Mouse (Mus musculus) brain, adult 10 weeks (tissue): ENCODE results near the gene Prdm15. TPM values are rescaled to one million over a fixed set of nuclear protein-coding genes. Genes with fewer than 3 reads are reported as not detected.

Source experiments
- polyA plus RNA-seq: library from polyadenylated mRNA; stranded (reverse); fragments of 350-450 nt; fragmentation: Illumina TruSeq; extraction: RNeasy Lipid Tissue Mini Kit (QIAGEN cat#74804); gene quantifications from one replicate; pipeline ENCODE4 v1.2.3, GENCODE M21; 2015; ENCODE audit warnings: low read depth, low replicate concordance

Prdm15 gene
- polyA plus RNA-seq: 9.8 TPM

GRCm38 (mm10) chr16:97851741-97852319 is at the start of gene Prdm15:
Prdm15 (minus strand) TSS chr16:97851850.

GRCm38 (mm10) chr16:97763061-97763989 is 88.3 kb downstream of the Prdm15 start, which contains the start of gene Ripk4:
Ripk4 (minus strand) TSS chr16:97763787.

Other genes with a start within 250 kb of the Prdm15 start
- gene Tmprss2, start 240.7 kb downstream of the Prdm15 start, polyA plus RNA-seq: not detected
- gene Ripk4, start 88.1 kb downstream of the Prdm15 start, polyA plus RNA-seq: 0.43 TPM
- 9.5 TPM for gene C2cd2, start 110.7 kb upstream of the Prdm15 start, polyA plus RNA-seq
- gene Zbtb21, start 110.8 kb upstream of the Prdm15 start, polyA plus RNA-seq: 15.3 TPM
- 20.1 TPM for gene B230307C23Rik, start 145.5 kb upstream of the Prdm15 start, polyA plus RNA-seq
- gene A630089N07Rik, start 230.6 kb upstream of the Prdm15 start, polyA plus RNA-seq: 5.7 TPM